Mouse (Mus musculus) small intestine, adult 2 months (tissue): ENCODE measurements around the gene Aifm3.

Experiments
- CTCF ChIP-seq: fragments of 200-500 bp; IDR thresholded peaks from 2 replicates; pipeline ENCODE4 v1.5.1; 2012; ENCODE audit warnings: low read depth, mild to moderate bottlenecking, control low read depth, inconsistent platforms, low read length, moderate library complexity, mixed read lengths; ENCODE audit not compliant: insufficient replicate concordance, insufficient read length; ENCODE audit errors: extremely low read depth
- POLR2A ChIP-seq: fragments of 200-500 bp; IDR thresholded peaks from 2 replicates; pipeline ENCODE4 v1.6.1; 2012; ENCODE audit warnings: low read depth, mild to moderate bottlenecking, control low read depth, inconsistent platforms, low read length, moderate library complexity

GRCm38 (mm10) chr16:17552837-17553236 lies 63.4 kb downstream of the Aifm3 start:
- TF ChIP-seq POLR2A (no peak), CTCF (no peak)
